Mouse (Mus musculus): ENCODE results near the gene Ovca2. TPM values are rescaled to one million over a fixed set of nuclear protein-coding genes. Genes with fewer than 3 reads are reported as not detected.

The Ovca2 gene
- polyA plus RNA-seq, 1 experiment from 2014 or later, result 18.2 TPM

GRCm38 (mm10) chr11:75166861-75167642 is 11.6 kb downstream of the Ovca2 start:
- H3K9me3 ChIP-seq, result no peaks in the 10 kb centered on the region
- peak overlapping the region; percentile 83 for H3K4me2 ChIP-seq
- H3K4me1 ChIP-seq (replicated peaks), result peaks cover 68% of the 10 kb centered on the region
- peak overlapping the region; percentile 69 for H3K9ac ChIP-seq
- no peak for ATAC-seq (ENCODE audit: low FRiP score)
- H3K27ac ChIP-seq, result peak overlapping the region; percentile 13; the same call in 1 of the 2 replicates
- peaks cover 21% of the 10 kb centered on the region for H3K36me3 ChIP-seq
- WGBS, result 2% methylated on average over 68 of the region's 68 CpGs
- H3K27me3 ChIP-seq, result peaks cover 89% of the 10 kb centered on the region
- peak overlapping the region; percentile 48 for H3K4me3 ChIP-seq

GRCm38 (mm10) chr11:75166193-75166842 is 12.3 kb downstream of the Ovca2 start:
- no peaks in the 10 kb centered on the region for H3K9me3 ChIP-seq
- 4% methylated on average over 55 of the region's 55 CpGs for WGBS
- ATAC-seq (ENCODE audit: low FRiP score), result no peak
- peaks cover 28% of the 10 kb centered on the region for H3K36me3 ChIP-seq
- H3K27ac ChIP-seq, result no peak overlapping the region
- H3K4me3 ChIP-seq, result peak overlapping the region; percentile 48
- H3K4me2 ChIP-seq, result peak overlapping the region; percentile 83
- peaks cover 64% of the 10 kb centered on the region for H3K4me1 ChIP-seq (replicated peaks)
- H3K27me3 ChIP-seq, result peaks cover 81% of the 10 kb centered on the region
- peak overlapping the region; percentile 69 for H3K9ac ChIP-seq

- Histone ChIP-seq H3K4me2 (peak overlapping the region; percentile 83), H3K9ac (peak overlapping the region; percentile 69; the same call in 1 of the 2 replicates), H3K4me3 (peak overlapping the region; percentile 48), H3K4me1 (replicated peaks) (peaks cover 59% of the 10 kb centered on the region), H3K9me3 (no peaks in the 10 kb centered on the region), H3K36me3 (peaks cover 35% of the 10 kb centered on the region), H3K27ac (no peak overlapping the region), H3K27me3 (peaks cover 76% of the 10 kb centered on the region)
- ATAC-seq (ENCODE audit: low FRiP score), result no peak
- whole genome bisulfite sequencing, result 4% methylated on average over 54 of the region's 54 CpGs
Observed at GRCm38 (mm10) chr11:75165441-75166192, 13.0 kb downstream of the Ovca2 start.

- peak overlapping the region; percentile 83; the same call in 1 of the 2 replicates for H3K4me2 ChIP-seq
- peak overlapping the region; percentile 48; the same call in 1 of the 2 replicates for H3K4me3 ChIP-seq
- H3K27ac ChIP-seq, result no peak overlapping the region
- H3K9ac ChIP-seq, result no peak overlapping the region
- peaks cover 51% of the 10 kb centered on the region for H3K4me1 ChIP-seq (replicated peaks)
- H3K9me3 ChIP-seq, result no peaks in the 10 kb centered on the region
- peaks cover 44% of the 10 kb centered on the region for H3K36me3 ChIP-seq
- WGBS, result 14% methylated on average over 15 of the region's 15 CpGs
- no peak for ATAC-seq (ENCODE audit: low FRiP score)
- peaks cover 74% of the 10 kb centered on the region for H3K27me3 ChIP-seq
Observed at GRCm38 (mm10) chr11:75164750-75165149, 13.9 kb downstream of the Ovca2 start.

- WGBS, result 63% methylated on average over 2 of the region's 2 CpGs
- no peaks in the 10 kb centered on the region for H3K9me3 ChIP-seq
- H3K27ac ChIP-seq, result no peak overlapping the region
- H3K9ac ChIP-seq, result no peak overlapping the region
- peaks cover 67% of the 10 kb centered on the region for H3K27me3 ChIP-seq
- H3K36me3 ChIP-seq, result peaks cover 50% of the 10 kb centered on the region
- no peak overlapping the region for H3K4me2 ChIP-seq
- ATAC-seq (ENCODE audit: low FRiP score), result no peak
- H3K4me3 ChIP-seq, result no peak overlapping the region
- H3K4me1 ChIP-seq (replicated peaks), result peaks cover 44% of the 10 kb centered on the region
Observed at GRCm38 (mm10) chr11:75164051-75164450, 14.6 kb downstream of the Ovca2 start.

GRCm38 (mm10) chr11:75163379-75163778 is 15.3 kb downstream of the Ovca2 start:
- H3K4me1 ChIP-seq (replicated peaks), result peaks cover 37% of the 10 kb centered on the region
- 94% methylated on average over 6 of the region's 6 CpGs for WGBS
- peaks cover 56% of the 10 kb centered on the region for H3K36me3 ChIP-seq

GRCm38 (mm10) chr11:75162591-75163080 is 16.0 kb downstream of the Ovca2 start:
- H3K27me3 ChIP-seq, result peaks cover 53% of the 10 kb centered on the region

More at GRCm38 (mm10) chr11:75163379-75163778, 15.3 kb downstream of the Ovca2 start:
- Histone ChIP-seq H3K27ac (no peak overlapping the region), H3K9me3 (no peaks in the 10 kb centered on the region), H3K4me3 (no peak overlapping the region), H3K27me3 (peaks cover 61% of the 10 kb centered on the region), H3K4me2 (no peak overlapping the region), H3K9ac (no peak overlapping the region)
- no peak for ATAC-seq (ENCODE audit: low FRiP score)

GRCm38 (mm10) chr11:75161417-75162008 is 17.1 kb downstream of the Ovca2 start:
- no peak for ATAC-seq (ENCODE audit: low FRiP score)
- H3K9me3 ChIP-seq, result no peaks in the 10 kb centered on the region
- peaks cover 28% of the 10 kb centered on the region for H3K4me1 ChIP-seq (replicated peaks)
- H3K27ac ChIP-seq, result no peak overlapping the region
- H3K36me3 ChIP-seq, result peaks cover 56% of the 10 kb centered on the region
- H3K4me3 ChIP-seq, result no peak overlapping the region
- no peak overlapping the region for H3K4me2 ChIP-seq
- peaks cover 42% of the 10 kb centered on the region for H3K27me3 ChIP-seq
- H3K9ac ChIP-seq, result no peak overlapping the region
- 70% methylated on average over 4 of the region's 4 CpGs for WGBS

More at GRCm38 (mm10) chr11:75162591-75163080, 16.0 kb downstream of the Ovca2 start:
- Histone ChIP-seq H3K9me3 (no peaks in the 10 kb centered on the region), H3K4me3 (no peak overlapping the region), H3K4me2 (no peak overlapping the region), H3K36me3 (peaks cover 56% of the 10 kb centered on the region), H3K9ac (no peak overlapping the region), H3K27ac (no peak overlapping the region), H3K4me1 (replicated peaks) (peaks cover 29% of the 10 kb centered on the region)
- 91% methylated on average over 12 of the region's 12 CpGs for WGBS
- ATAC-seq (ENCODE audit: low FRiP score), result no peak

- 89% methylated on average over 7 of the region's 7 CpGs for WGBS
- no peak for ATAC-seq (ENCODE audit: low FRiP score)
Observed at GRCm38 (mm10) chr11:75160954-75161353, 17.7 kb downstream of the Ovca2 start.

GRCm38 (mm10) chr11:75159564-75159963 is 19.1 kb downstream of the Ovca2 start:
- WGBS, result 55% methylated on average over 2 of the region's 2 CpGs
- Histone ChIP-seq H3K4me1 (replicated peaks) (peaks cover 21% of the 10 kb centered on the region), H3K36me3 (peaks cover 61% of the 10 kb centered on the region), H3K9me3 (no peaks in the 10 kb centered on the region), H3K4me3 (no peak overlapping the region), H3K27me3 (peaks cover 23% of the 10 kb centered on the region), H3K27ac (no peak overlapping the region), H3K9ac (no peak overlapping the region), H3K4me2 (no peak overlapping the region)
- ATAC-seq (ENCODE audit: low FRiP score), result no peak

More at GRCm38 (mm10) chr11:75160954-75161353, 17.7 kb downstream of the Ovca2 start:
- H3K9ac ChIP-seq, result no peak overlapping the region
- peaks cover 36% of the 10 kb centered on the region for H3K27me3 ChIP-seq
- no peak overlapping the region for H3K27ac ChIP-seq
- H3K4me2 ChIP-seq, result no peak overlapping the region
- H3K4me3 ChIP-seq, result no peak overlapping the region
- H3K4me1 ChIP-seq (replicated peaks), result peaks cover 28% of the 10 kb centered on the region
- no peaks in the 10 kb centered on the region for H3K9me3 ChIP-seq
- peaks cover 59% of the 10 kb centered on the region for H3K36me3 ChIP-seq

- Histone ChIP-seq H3K9me3 (no peaks in the 10 kb centered on the region), H3K36me3 (peaks cover 54% of the 10 kb centered on the region), H3K4me1 (replicated peaks) (peaks cover 21% of the 10 kb centered on the region), H3K9ac (no peak overlapping the region), H3K27ac (no peak overlapping the region), H3K4me3 (no peak overlapping the region), H3K4me2 (no peak overlapping the region), H3K27me3 (peaks cover 11% of the 10 kb centered on the region)
- ATAC-seq (ENCODE audit: low FRiP score), result no peak
- 95% methylated on average over 14 of the region's 14 CpGs for WGBS
Observed at GRCm38 (mm10) chr11:75158432-75158831, 20.2 kb downstream of the Ovca2 start.

All from hindbrain, embryonic 13.5 days (tissue).